Mouse (Mus musculus): ENCODE data around the gene Tmem198b. TPM values are rescaled to one million over a fixed set of nuclear protein-coding genes. Genes with fewer than 3 reads are reported as not detected.

Gene Tmem198b
- polyA plus RNA-seq, 1 experiment from 2014 or later, result 2.3 TPM

DNA sequence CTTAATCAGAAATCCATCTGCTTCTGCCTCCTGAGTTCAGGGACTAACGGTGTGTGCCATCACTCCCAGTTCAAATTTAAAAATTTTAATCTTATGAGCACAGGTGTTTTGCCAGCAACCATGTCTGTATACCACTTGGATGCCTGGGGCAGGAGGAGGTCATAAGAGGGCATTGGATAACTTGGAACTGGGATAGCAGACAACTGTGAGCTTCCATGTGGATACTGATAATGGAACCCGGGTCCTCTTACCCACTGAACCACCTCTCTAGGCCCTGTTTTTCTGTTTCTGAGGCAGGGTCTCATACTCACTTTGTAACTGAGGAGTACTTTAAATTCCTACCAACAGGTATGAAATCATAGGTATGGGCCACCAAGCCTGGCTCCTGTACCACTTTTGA, 25.7 kb downstream of the Tmem198b start:
- no peak for TF ChIP-seq EP300 (IDR thresholded peaks at IDR 0.05; ENCODE audit: low read depth)
- no peak for TF ChIP-seq CTCF (IDR thresholded peaks at IDR 0.05; ENCODE audit: low read depth)
- H3K27ac ChIP-seq (ENCODE audit: low read depth), result peak overlapping the region; percentile 93
- H3K4me2 ChIP-seq (ENCODE audit: low read depth, low read length), result no peak overlapping the region

DNA sequence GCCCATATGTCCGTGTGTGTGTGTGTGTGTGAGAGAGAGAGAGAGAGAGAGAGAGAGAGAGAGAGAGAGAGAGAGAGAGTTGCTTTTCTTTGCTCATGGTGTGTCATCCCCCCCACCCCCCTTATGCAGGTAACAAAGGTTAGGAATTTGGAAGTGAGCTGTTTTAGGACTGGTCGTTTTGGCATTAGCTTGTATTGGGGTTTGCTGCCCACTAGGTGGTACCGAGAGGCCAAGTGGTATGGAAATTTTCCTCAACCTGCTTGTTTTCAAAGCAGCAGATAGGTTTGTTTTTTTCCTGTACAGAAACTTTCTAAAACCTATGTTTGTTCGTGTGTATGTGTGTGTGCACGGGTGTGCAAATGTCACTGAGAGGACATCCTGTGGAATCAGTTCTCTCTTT, 30.5 kb downstream of the Tmem198b start:
- peak; percentile 57; the same call in 1 of the 2 replicates for ATAC-seq
- no peaks in the 10 kb centered on the region for H3K9me3 ChIP-seq (ENCODE audit: low read length)
- peaks cover 3% of the 10 kb centered on the region for H3K4me1 ChIP-seq (ENCODE audit: insufficient read depth)
- WGBS (ENCODE audit: insufficient replicate concordance), result 21% methylated on average over 5 of the region's 5 CpGs
- no peaks in the 10 kb centered on the region for H3K36me3 ChIP-seq (replicated peaks; ENCODE audit: insufficient read depth, low read length)
- no peak overlapping the region for H3K9ac ChIP-seq (replicated peaks)
- no peak for DNase-seq
- no peak overlapping the region for H3K4me2 ChIP-seq (ENCODE audit: low read depth, low read length)
- H3K27me3 ChIP-seq (ENCODE audit: insufficient read depth, low read length), result no peaks in the 10 kb centered on the region
- no peak overlapping the region for H3K27ac ChIP-seq (ENCODE audit: low read depth)
- TF ChIP-seq CTCF (IDR thresholded peaks at IDR 0.05; ENCODE audit: low read depth) (peak; percentile 66), EP300 (IDR thresholded peaks at IDR 0.05; ENCODE audit: low read depth) (no peak)
- H3K4me3 ChIP-seq (ENCODE audit: low read depth, low read length), result no peak overlapping the region

More for the DNA sequence above, 25.7 kb downstream of the Tmem198b start:
- Histone ChIP-seq H3K4me1 (ENCODE audit: insufficient read depth) (peaks cover 13% of the 10 kb centered on the region), H3K4me3 (ENCODE audit: low read depth, low read length) (no peak overlapping the region), H3K27me3 (ENCODE audit: insufficient read depth, low read length) (no peaks in the 10 kb centered on the region), H3K36me3 (replicated peaks; ENCODE audit: insufficient read depth, low read length) (no peaks in the 10 kb centered on the region), H3K9ac (replicated peaks) (no peak overlapping the region), H3K9me3 (ENCODE audit: low read length) (no peaks in the 10 kb centered on the region)
- ATAC-seq (no peak), DNase-seq (no peak)
- 85% methylated on average over 2 of the region's 2 CpGs for WGBS (ENCODE audit: insufficient replicate concordance)

DNA sequence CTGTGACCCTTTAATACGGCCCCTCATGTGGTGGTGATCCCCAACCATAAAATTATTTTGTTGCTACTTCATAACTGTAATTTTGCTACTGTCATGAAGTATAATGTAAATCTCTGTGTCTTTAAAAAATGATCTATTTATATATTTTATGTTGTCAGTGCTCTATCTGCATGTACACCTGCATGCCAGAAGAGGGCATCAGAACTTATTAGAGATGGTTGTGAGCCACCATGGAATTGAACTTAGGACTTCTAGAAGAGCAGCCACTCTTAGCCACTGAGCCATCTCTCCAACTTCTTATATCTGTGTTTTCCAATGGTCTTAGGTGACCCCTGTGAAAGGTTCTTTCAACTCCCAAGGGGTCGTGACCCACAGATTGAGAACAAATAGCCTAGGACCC, 31.3 kb downstream of the Tmem198b start:
- Histone ChIP-seq H3K4me2 (ENCODE audit: low read depth, low read length) (no peak overlapping the region), H3K9me3 (ENCODE audit: low read length) (no peaks in the 10 kb centered on the region), H3K4me3 (ENCODE audit: low read depth, low read length) (no peak overlapping the region), H3K36me3 (replicated peaks; ENCODE audit: insufficient read depth, low read length) (no peaks in the 10 kb centered on the region), H3K27me3 (ENCODE audit: insufficient read depth, low read length) (no peaks in the 10 kb centered on the region), H3K4me1 (ENCODE audit: insufficient read depth) (no peaks in the 10 kb centered on the region), H3K27ac (ENCODE audit: low read depth) (no peak overlapping the region), H3K9ac (replicated peaks) (no peak overlapping the region)
- 73% methylated on average over 2 of the region's 2 CpGs for WGBS (ENCODE audit: insufficient replicate concordance)
- ATAC-seq (no peak), DNase-seq (no peak)
- TF ChIP-seq EP300 (IDR thresholded peaks at IDR 0.05; ENCODE audit: low read depth), result no peak
- peak; percentile 60 for TF ChIP-seq CTCF (IDR thresholded peaks at IDR 0.05; ENCODE audit: low read depth)

Other genes starting within 250 kb of the Tmem198b start
- 81.9 and 85.1 TPM in 2 replicates for gene Pa2g4, start 238.4 kb downstream of the Tmem198b start, polyA plus RNA-seq (2015; fragmentation: Nextera tagmentation; extraction: Ambion mirVana)
- 7.3 and 7.8 TPM in 2 replicates for gene Erbb3, start 214.7 kb downstream of the Tmem198b start, polyA plus RNA-seq (2015; fragmentation: Nextera tagmentation; extraction: Ambion mirVana)
- gene Rps26, start 177.6 kb downstream of the Tmem198b start, polyA plus RNA-seq (2015; fragmentation: Nextera tagmentation; extraction: Ambion mirVana), result 469 and 517 TPM in 2 replicates
- 0.18 and 0.40 TPM in 2 replicates for gene Ikzf4, start 158.4 kb downstream of the Tmem198b start, polyA plus RNA-seq (2015; fragmentation: Nextera tagmentation; extraction: Ambion mirVana)
- 27.7 and 27.9 TPM in 2 replicates for gene Suox, start 130.3 kb downstream of the Tmem198b start, polyA plus RNA-seq (2015; fragmentation: Nextera tagmentation; extraction: Ambion mirVana)
- 23.0 and 26.2 TPM in 2 replicates for gene Rab5b, start 108.1 kb downstream of the Tmem198b start, polyA plus RNA-seq (2015; fragmentation: Nextera tagmentation; extraction: Ambion mirVana)
- 0.46 and 0.69 TPM in 2 replicates for gene Pmel, start 100.2 kb downstream of the Tmem198b start, polyA plus RNA-seq (2015; fragmentation: Nextera tagmentation; extraction: Ambion mirVana)
- gene Cdk2, start 99.3 kb downstream of the Tmem198b start, polyA plus RNA-seq (2015; fragmentation: Nextera tagmentation; extraction: Ambion mirVana), result 29.8 and 34.7 TPM in 2 replicates
- gene Dgka, start 59.5 kb downstream of the Tmem198b start, polyA plus RNA-seq (2015; fragmentation: Nextera tagmentation; extraction: Ambion mirVana), result 2.5 and 2.9 TPM in 2 replicates
- gene Pym1, start 56.5 kb downstream of the Tmem198b start, polyA plus RNA-seq (2015; fragmentation: Nextera tagmentation; extraction: Ambion mirVana), result 14.9 and 17.8 TPM in 2 replicates
- gene Mmp19, start 13.5 kb downstream of the Tmem198b start, polyA plus RNA-seq (2015; fragmentation: Nextera tagmentation; extraction: Ambion mirVana), result 11.3 and 13.5 TPM in 2 replicates
- 12.9 and 15.0 TPM in 2 replicates for gene Dnajc14, start 308 bp downstream of the Tmem198b start, polyA plus RNA-seq (2015; fragmentation: Nextera tagmentation; extraction: Ambion mirVana)
- 72.0 and 75.4 TPM in 2 replicates for gene Sarnp, start 13.0 kb upstream of the Tmem198b start, polyA plus RNA-seq (2015; fragmentation: Nextera tagmentation; extraction: Ambion mirVana)
- gene Ormdl2, start 17.3 kb upstream of the Tmem198b start, polyA plus RNA-seq (2015; fragmentation: Nextera tagmentation; extraction: Ambion mirVana), result 75.8 and 80.6 TPM in 2 replicates
- gene Gdf11, start 87.3 kb upstream of the Tmem198b start, polyA plus RNA-seq (2015; fragmentation: Nextera tagmentation; extraction: Ambion mirVana), result 0.17 and 0.23 TPM in 2 replicates
- gene Cd63, start 96.6 kb upstream of the Tmem198b start, polyA plus RNA-seq (2015; fragmentation: Nextera tagmentation; extraction: Ambion mirVana), result 271 and 296 TPM in 2 replicates
- 54.5 and 63.1 TPM in 2 replicates for gene Rdh5, start 118.5 kb upstream of the Tmem198b start, polyA plus RNA-seq (2015; fragmentation: Nextera tagmentation; extraction: Ambion mirVana)
- 128 and 130 TPM in 2 replicates for gene Bloc1s1, start 119.7 kb upstream of the Tmem198b start, polyA plus RNA-seq (2015; fragmentation: Nextera tagmentation; extraction: Ambion mirVana)
- 0.66 and 0.70 TPM in 2 replicates for gene Itga7, start 129.4 kb upstream of the Tmem198b start, polyA plus RNA-seq (2015; fragmentation: Nextera tagmentation; extraction: Ambion mirVana)
- 29.9 and 33.3 TPM in 2 replicates for gene Mettl7b, start 156.6 kb upstream of the Tmem198b start, polyA plus RNA-seq (2015; fragmentation: Nextera tagmentation; extraction: Ambion mirVana)
- gene Olfr9, start 185.1 kb upstream of the Tmem198b start, polyA plus RNA-seq (2015; fragmentation: Nextera tagmentation; extraction: Ambion mirVana), result not detected in 2 replicates
- gene Olfr763, start 206.4 kb upstream of the Tmem198b start, polyA plus RNA-seq (2015; fragmentation: Nextera tagmentation; extraction: Ambion mirVana), result not detected in 2 replicates
- not detected in 2 replicates for gene Olfr764-ps1, start 235.5 kb upstream of the Tmem198b start, polyA plus RNA-seq (2015; fragmentation: Nextera tagmentation; extraction: Ambion mirVana)
- gene Olfr765, start 245.6 kb upstream of the Tmem198b start, polyA plus RNA-seq (2015; fragmentation: Nextera tagmentation; extraction: Ambion mirVana), result not detected in 2 replicates

Data from liver, postnatal 0 days (tissue).